9 mouse cellular contexts compared by ENCODE assay signal in genomic region chr3:89417131-89417530, GRCm38 (mm10). TPM values are rescaled to one million over a fixed set of nuclear protein-coding genes. Genes with fewer than 3 reads are reported as not detected.
DNase-seq lines count a peak whose midpoint lies in the region; ATAC-seq and TF ChIP-seq lines count a peak whose summit lies in the region.
"Had no signal": no experiment of that assay in that cellular context is flagged by ENCODE, and none has a peak within 500 bp of the region (broad histone marks: within the 10 kb centered on the region; RNA-seq: fewer than 3 reads in every experiment).

No protein-coding gene starts in this region.

- peaks cover 3% of the 10 kb centered on the region for H3K9me3 ChIP-seq in erythroblast, embryonic 14.5 days (ENCODE audit: control insufficient read depth, low read length)
- no peaks in the 10 kb centered on the region for H3K9me3 ChIP-seq in E14TG2a.4 (ENCODE audit: low read length)
- H3K9me3 ChIP-seq in forebrain, postnatal 0 days (ENCODE audit: low read length), result no peaks in the 10 kb centered on the region
- H3K9me3 ChIP-seq in liver, embryonic 15.5 days (replicated peaks), result no peaks in the 10 kb centered on the region

- intact Hi-C loops in left cerebral cortex, postnatal 36 days (cut with DNase I), result no loop called here

- peak overlapping the region; percentile 83 for H3K4me2 ChIP-seq in forebrain, postnatal 0 days (ENCODE audit: low read depth)
- H3K4me2 ChIP-seq in liver, embryonic 15.5 days, result peak overlapping the region; percentile 95

- no peak for TF ChIP-seq CTCF in E14TG2a.4 (conservative IDR thresholded peaks at IDR 0.05; ENCODE audit: low read length)
- TF ChIP-seq CTCF in forebrain, postnatal 0 days (IDR thresholded peaks at IDR 0.05; ENCODE audit: low read depth), result no peak

- peak overlapping the region; percentile 40; the same call in 1 of the 2 replicates for H3K9ac ChIP-seq in forebrain, postnatal 0 days
- H3K9ac ChIP-seq in liver, embryonic 15.5 days, result peak overlapping the region; percentile 66

- no peak for ATAC-seq in erythroblast, adult 5-6 weeks (replicated peaks; ENCODE audit: low FRiP score, poor library complexity, severe bottlenecking)
- no peak for ATAC-seq in forebrain, postnatal 0 days
- no peak for ATAC-seq in liver, embryonic 15.5 days (ENCODE audit: insufficient read depth)

- 26% methylated on average over 2 of the region's 2 CpGs for WGBS in forebrain, postnatal 0 days
- 10% methylated on average over 2 of the region's 2 CpGs for WGBS in liver, embryonic 15.5 days (ENCODE audit: insufficient replicate concordance)

- H3K27me3 ChIP-seq in erythroblast, embryonic 14.5 days (ENCODE audit: control insufficient read depth), result no peaks in the 10 kb centered on the region
- no peaks in the 10 kb centered on the region for H3K27me3 ChIP-seq in E14TG2a.4 (ENCODE audit: insufficient read depth, low read length)
- no peaks in the 10 kb centered on the region for H3K27me3 ChIP-seq in forebrain, postnatal 0 days (ENCODE audit: insufficient read depth, low read length)
- no peaks in the 10 kb centered on the region for H3K27me3 ChIP-seq in liver, embryonic 15.5 days

- no peak overlapping the region for H3K27ac ChIP-seq in forebrain, postnatal 0 days (ENCODE audit: low read depth, low read length)
- peak overlapping the region; percentile 98 for H3K27ac ChIP-seq in liver, embryonic 15.5 days (replicated peaks)

- peaks cover 51% of the 10 kb centered on the region for H3K36me3 ChIP-seq in erythroblast, embryonic 14.5 days (ENCODE audit: control insufficient read depth)
- H3K36me3 ChIP-seq in E14TG2a.4 (ENCODE audit: insufficient read depth, low read length), result peaks cover 42% of the 10 kb centered on the region
- peaks cover 4% of the 10 kb centered on the region; the same call in 1 of the 2 replicates for H3K36me3 ChIP-seq in forebrain, postnatal 0 days (ENCODE audit: insufficient read depth)
- H3K36me3 ChIP-seq in liver, embryonic 15.5 days (replicated peaks), result peaks cover 42% of the 10 kb centered on the region

- peak overlapping the region; percentile 96 for H3K4me3 ChIP-seq in erythroblast, embryonic 14.5 days (replicated peaks)
- peak overlapping the region; percentile 83 for H3K4me3 ChIP-seq in E14TG2a.4 (replicated peaks; ENCODE audit: low read length)
- H3K4me3 ChIP-seq in forebrain, postnatal 0 days (ENCODE audit: low read depth, low read length), result peak overlapping the region; percentile 67
- peak overlapping the region; percentile 85 for H3K4me3 ChIP-seq in liver, embryonic 15.5 days (replicated peaks)

- H3K4me1 ChIP-seq in erythroblast, embryonic 14.5 days (ENCODE audit: control insufficient read depth), result peaks cover 52% of the 10 kb centered on the region
- peaks cover 52% of the 10 kb centered on the region for H3K4me1 ChIP-seq in E14TG2a.4 (replicated peaks; ENCODE audit: low read depth, low read length)
- peaks cover 16% of the 10 kb centered on the region for H3K4me1 ChIP-seq in forebrain, postnatal 0 days (ENCODE audit: insufficient read depth)
- H3K4me1 ChIP-seq in liver, embryonic 15.5 days (replicated peaks), result peaks cover 47% of the 10 kb centered on the region

- no peak for DNase-seq in forebrain, postnatal 0 days
- DNase-seq in cerebellum, adult 11 months, result no peak
- DNase-seq in left cerebral cortex, postnatal 36 days (ENCODE audit: low spot score in 2 of 2), result no peak
- no peak for DNase-seq in cerebellum, postnatal 36 days
- DNase-seq: adrenal gland, postnatal 14 days had no signal

RNA-seq across cellular contexts. Expression of gene Cks1b, which starts 1.1 kb away (rescaled TPM):
- 6.9 and 7.4 TPM in 2 replicates for polyA plus RNA-seq in erythroblast, embryonic 14.5 days (2012)
- total RNA-seq in erythroblast, adult 5-6 weeks (2015; ENCODE audit: low replicate concordance), result 67.9 and 79.9 TPM in 2 replicates
- 37.4 and 42.1 TPM in 2 replicates for total RNA-seq in erythroblast, adult 5-6 weeks (2017; ENCODE audit: low replicate concordance)
- total RNA-seq in forebrain, postnatal 0 days (2014; rRNA removed), result 24.5 and 27.3 TPM in 2 replicates
- 93.9 and 109 TPM in 2 replicates for polyA plus RNA-seq in forebrain, postnatal 0 days (2015; fragmentation: Nextera tagmentation; extraction: Ambion mirVana)
- 210 and 229 TPM in 2 replicates for polyA plus RNA-seq in liver, embryonic 15.5 days (2015; fragmentation: Nextera tagmentation; extraction: Ambion mirVana)
- total RNA-seq in left cerebral cortex, postnatal 36 days (2021), result 1 to 10 TPM; 2.1 to 2.3 TPM

RNA-seq across cellular contexts. Expression of gene Shc1, which starts 1.1 kb away (rescaled TPM):
- 11.4 and 12.7 TPM in 2 replicates for polyA plus RNA-seq in erythroblast, embryonic 14.5 days (2012)
- total RNA-seq in erythroblast, adult 5-6 weeks (2015; ENCODE audit: low replicate concordance), result 14.4 and 25.2 TPM in 2 replicates
- 21.3 and 24.1 TPM in 2 replicates for total RNA-seq in erythroblast, adult 5-6 weeks (2017; ENCODE audit: low replicate concordance)
- 15.8 and 19.8 TPM in 2 replicates for total RNA-seq in forebrain, postnatal 0 days (2014; rRNA removed)
- 11.3 and 11.8 TPM in 2 replicates for polyA plus RNA-seq in forebrain, postnatal 0 days (2015; fragmentation: Nextera tagmentation; extraction: Ambion mirVana)
- 44.8 and 50.6 TPM in 2 replicates for polyA plus RNA-seq in liver, embryonic 15.5 days (2015; fragmentation: Nextera tagmentation; extraction: Ambion mirVana)
- 10 to 100 TPM; 10.6 to 16.0 TPM for total RNA-seq in left cerebral cortex, postnatal 36 days (2021)

RNA-seq across cellular contexts. Expression of gene Flad1, which starts 5.5 kb away (rescaled TPM):
- polyA plus RNA-seq in erythroblast, embryonic 14.5 days (2012), result 1.3 and 1.6 TPM in 2 replicates
- total RNA-seq in erythroblast, adult 5-6 weeks (2015; ENCODE audit: low replicate concordance), result 2.1 and 6.3 TPM in 2 replicates
- 1.8 and 3.1 TPM in 2 replicates for total RNA-seq in erythroblast, adult 5-6 weeks (2017; ENCODE audit: low replicate concordance)
- 25.6 and 34.9 TPM in 2 replicates for total RNA-seq in forebrain, postnatal 0 days (2014; rRNA removed)
- polyA plus RNA-seq in forebrain, postnatal 0 days (2015; fragmentation: Nextera tagmentation; extraction: Ambion mirVana), result 30.9 and 31.5 TPM in 2 replicates
- polyA plus RNA-seq in liver, embryonic 15.5 days (2015; fragmentation: Nextera tagmentation; extraction: Ambion mirVana), result 14.3 and 16.4 TPM in 2 replicates
- total RNA-seq in left cerebral cortex, postnatal 36 days (2021), result 10 to 100 TPM; 31.0 to 32.5 TPM

RNA-seq across cellular contexts. Expression of gene Pygo2, which starts 12.9 kb away (rescaled TPM):
- polyA plus RNA-seq in erythroblast, embryonic 14.5 days (2012), result 5.9 TPM in 2 replicates
- 9.8 and 11.5 TPM in 2 replicates for total RNA-seq in erythroblast, adult 5-6 weeks (2015; ENCODE audit: low replicate concordance)
- 5.6 and 12.4 TPM in 2 replicates for total RNA-seq in erythroblast, adult 5-6 weeks (2017; ENCODE audit: low replicate concordance)
- total RNA-seq in forebrain, postnatal 0 days (2014; rRNA removed), result 62.5 and 72.1 TPM in 2 replicates
- polyA plus RNA-seq in forebrain, postnatal 0 days (2015; fragmentation: Nextera tagmentation; extraction: Ambion mirVana), result 42.5 and 43.5 TPM in 2 replicates
- polyA plus RNA-seq in liver, embryonic 15.5 days (2015; fragmentation: Nextera tagmentation; extraction: Ambion mirVana), result 10.1 and 10.6 TPM in 2 replicates
- 10 to 100 TPM; 53.7 to 61.4 TPM for total RNA-seq in left cerebral cortex, postnatal 36 days (2021)

RNA-seq across cellular contexts. Expression of gene Lenep, which starts 14.5 kb away (rescaled TPM):
- polyA plus RNA-seq in erythroblast, embryonic 14.5 days (2012), result 0.04 TPM in 1 of 2 replicates, not detected in the other
- 0.63 and 3.7 TPM in 2 replicates for total RNA-seq in erythroblast, adult 5-6 weeks (2015; ENCODE audit: low replicate concordance)
- total RNA-seq in erythroblast, adult 5-6 weeks (2017; ENCODE audit: low replicate concordance), result 0.17 TPM in 1 of 2 replicates, not detected in the other
- total RNA-seq in forebrain, postnatal 0 days (2014; rRNA removed), result 4.2 TPM in 1 of 2 replicates, not detected in the other
- polyA plus RNA-seq in forebrain, postnatal 0 days (2015; fragmentation: Nextera tagmentation; extraction: Ambion mirVana), result 0.40 TPM in 1 of 2 replicates, not detected in the other
- not detected in 2 replicates for polyA plus RNA-seq in liver, embryonic 15.5 days (2015; fragmentation: Nextera tagmentation; extraction: Ambion mirVana)
- 1 to 10 TPM; 4.2 to 5.3 TPM for total RNA-seq in left cerebral cortex, postnatal 36 days (2021)
- total RNA-seq: adrenal gland, postnatal 14 days had no signal
